Mouse (Mus musculus): ENCODE measurements at regions not wholly inside any gene's neighbourhood (a gene's known extent, or its start where the extent isn't known, plus 50 kb on each side); places are given as distances from the start of the nearest gene placed in this dataset.

- TF ChIP-seq POLR2A (IDR thresholded peaks at IDR 0.05; ENCODE audit: borderline replicate concordance, control insufficient read depth, low read depth, low read length) (no peak), CTCF (IDR thresholded peaks at IDR 0.05; ENCODE audit: control insufficient read depth, insufficient read depth, low read length) (no peak)
These were observed 330.0 kb downstream of the 1500009L16Rik start for GRCm38 (mm10) chr10:84052696-84053095.

Measured in bone marrow, adult 2 months (tissue).